Mouse (Mus musculus) neutrophil, adult 5-6 weeks (primary cell): ENCODE measurements around the gene Plaur. TPM values are rescaled to one million over a fixed set of nuclear protein-coding genes. Genes with fewer than 3 reads are reported as not detected.
A peak's percentile ranks its signal among the peaks of the same experiment; 100 is the strongest.

Source experiments
- ATAC-seq: fragments of 151-379, 151-347 bp; 2 replicates; pipeline ENCODE4 v1.8.0; 2017; ENCODE audit warnings: mild to moderate bottlenecking, moderate TSS enrichment; ENCODE audit not compliant: insufficient number of reproducible peaks, poor library complexity, low FRiP score, severe bottlenecking; ENCODE audit errors: extremely low read depth
- total RNA-seq: library from RNA; stranded (forward); fragments of 200-1000 nt; gene quantifications from 2 replicates; pipeline ENCODE4 v1.2.3, GENCODE M21; 2017

Gene Plaur
- total RNA-seq, 1 experiment from 2014 or later = 209 TPM

DNA sequence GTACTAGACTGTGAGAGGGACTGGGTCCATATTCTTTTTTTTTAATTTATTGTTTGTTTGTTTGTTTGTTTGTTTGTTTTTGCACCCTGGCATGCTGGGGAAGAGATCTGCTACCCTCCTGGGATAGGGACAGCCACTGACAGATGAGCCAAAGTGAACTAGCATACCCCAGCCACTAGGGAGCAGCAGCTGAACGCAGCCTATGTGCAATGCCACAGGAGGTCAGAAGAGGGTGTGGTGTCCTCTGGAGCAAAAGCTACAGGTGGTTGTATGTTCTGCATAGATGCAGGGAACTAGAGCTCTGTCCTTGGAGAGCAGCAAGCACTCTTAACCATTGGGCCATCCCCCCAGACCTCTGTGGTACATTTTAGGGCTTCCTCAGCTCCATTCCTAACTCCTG lies 20.5 kb upstream of the Plaur start:
- ATAC-seq = peak; percentile 87

- ATAC-seq = peak; percentile 55
Observed at GRCm38 (mm10) chr7:24442313-24442712, 20.0 kb upstream of the Plaur start.

DNA sequence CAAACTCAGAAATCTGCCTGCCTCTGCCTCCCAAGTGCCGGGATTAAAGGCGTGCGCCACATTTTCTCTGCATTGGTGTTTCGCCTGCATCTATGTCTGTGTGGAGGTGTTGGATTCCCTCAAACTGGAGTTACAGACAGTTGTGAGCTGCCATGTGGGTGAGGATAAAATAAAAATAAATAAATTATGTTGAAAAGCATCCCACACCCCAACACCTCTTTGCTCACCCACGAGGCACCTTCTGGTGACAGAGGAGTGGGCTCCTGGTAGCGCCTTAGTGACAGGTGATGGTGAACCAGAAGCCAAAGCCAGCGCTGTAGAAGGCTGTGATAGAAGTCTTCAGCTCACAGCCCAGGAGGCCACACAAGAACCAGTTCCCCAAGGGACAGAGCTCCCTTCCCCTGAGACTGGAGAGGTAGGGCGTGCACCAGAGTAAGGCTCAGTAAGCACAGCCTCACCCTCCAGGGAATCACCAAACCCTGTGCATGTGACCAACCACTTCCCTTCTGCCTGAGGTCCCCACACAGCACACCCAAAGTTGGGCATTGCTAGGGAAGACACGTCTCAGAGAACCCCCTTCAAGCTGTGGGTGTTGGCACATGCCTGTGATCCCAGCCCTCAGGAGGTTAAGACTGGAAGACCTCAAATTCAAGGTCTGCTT lies 16.9 kb upstream of the Plaur start:
- ATAC-seq = peak; percentile 73

GRCm38 (mm10) chr7:24446697-24447340 lies 15.5 kb upstream of the Plaur start:
- ATAC-seq = no peak

- no peak for ATAC-seq
Observed at GRCm38 (mm10) chr7:24448782-24449517, 13.3 kb upstream of the Plaur start.

GRCm38 (mm10) chr7:24450585-24451017 lies 11.7 kb upstream of the Plaur start:
- peak; percentile 45 for ATAC-seq

GRCm38 (mm10) chr7:24451855-24452311 lies 10.4 kb upstream of the Plaur start, which contains the start of gene Irgc1:
Gene Irgc1 (minus strand): TSS chr7:24452297.
- ATAC-seq = peak; percentile 79

DNA sequence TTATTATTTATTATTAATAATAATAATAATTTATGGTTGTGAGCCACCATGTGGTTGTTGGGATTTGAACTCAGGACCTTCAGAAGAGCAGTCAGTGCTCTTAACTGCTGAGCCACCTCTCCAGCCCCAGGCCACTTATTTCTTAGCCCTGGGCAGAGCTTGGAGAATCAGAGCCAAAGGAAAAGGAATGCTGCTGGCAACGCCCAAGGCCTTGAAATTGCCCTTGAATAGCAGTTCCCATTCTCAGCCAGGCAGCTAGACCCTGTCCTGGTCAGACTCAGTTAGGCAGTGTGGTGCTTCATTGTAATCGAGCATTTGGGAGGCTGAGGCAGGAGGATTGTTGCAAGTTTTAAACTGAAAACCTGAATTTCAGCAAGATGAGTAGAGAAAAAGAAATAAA lies 8.1 kb upstream of the Plaur start:
- ATAC-seq = no peak

GRCm38 (mm10) chr7:24455726-24456125 lies 6.6 kb upstream of the Plaur start:
- ATAC-seq = no peak

DNA sequence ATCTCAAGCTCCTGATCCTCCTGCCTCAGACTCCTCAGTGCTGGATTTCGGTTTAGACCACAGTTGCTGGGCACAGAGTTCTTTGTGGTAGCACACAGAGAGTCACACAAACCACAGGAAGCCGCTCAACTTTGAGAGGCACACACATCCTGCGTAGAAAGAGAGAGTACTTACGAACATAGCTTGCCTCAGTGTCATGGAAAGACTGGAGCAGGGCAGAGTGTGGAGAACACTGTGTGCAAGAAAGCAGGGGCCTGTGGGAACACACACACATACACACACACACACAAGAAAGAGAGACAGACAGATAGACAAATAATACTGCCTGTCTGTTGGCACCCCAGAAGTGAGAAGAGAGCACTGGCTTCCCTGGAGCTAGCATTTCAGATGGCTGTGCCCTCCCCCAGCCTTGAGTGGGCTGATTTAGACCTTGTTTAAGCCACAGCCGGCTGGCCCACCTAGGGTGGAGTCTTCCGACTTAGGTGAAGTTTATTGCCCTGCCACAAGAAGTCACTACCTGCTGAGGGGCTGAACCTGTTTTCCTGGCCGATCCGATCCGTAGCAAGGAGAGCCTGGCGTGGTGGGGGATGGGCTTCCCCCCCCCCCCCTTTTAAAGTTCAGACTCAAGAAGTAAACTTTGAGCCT lies 4.4 kb upstream of the Plaur start:
- peak; percentile 68 for ATAC-seq

GRCm38 (mm10) chr7:24459440-24459839 lies 2.8 kb upstream of the Plaur start:
- no peak for ATAC-seq

DNA sequence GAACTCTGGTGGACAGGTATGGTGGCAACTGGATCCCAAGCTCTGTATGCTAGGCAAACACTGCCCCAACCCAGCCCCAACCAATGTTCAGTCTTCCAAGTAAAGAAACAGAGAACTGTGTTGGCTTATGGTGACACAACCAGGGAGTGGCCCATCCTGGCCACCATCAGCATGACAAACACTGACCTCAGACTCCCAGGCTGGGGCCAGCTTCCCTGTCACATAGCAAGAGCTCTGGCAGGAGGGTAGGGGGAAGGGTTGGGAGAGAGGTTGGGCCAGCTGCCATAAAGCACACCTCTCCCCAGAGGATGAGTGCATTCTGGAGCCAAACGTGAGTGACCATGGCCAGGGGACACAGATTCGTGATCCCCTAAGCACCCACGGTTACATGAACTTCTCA lies 2.4 kb upstream of the Plaur start:
- ATAC-seq = peak; percentile 21; the same call in 1 of the 2 replicates

DNA sequence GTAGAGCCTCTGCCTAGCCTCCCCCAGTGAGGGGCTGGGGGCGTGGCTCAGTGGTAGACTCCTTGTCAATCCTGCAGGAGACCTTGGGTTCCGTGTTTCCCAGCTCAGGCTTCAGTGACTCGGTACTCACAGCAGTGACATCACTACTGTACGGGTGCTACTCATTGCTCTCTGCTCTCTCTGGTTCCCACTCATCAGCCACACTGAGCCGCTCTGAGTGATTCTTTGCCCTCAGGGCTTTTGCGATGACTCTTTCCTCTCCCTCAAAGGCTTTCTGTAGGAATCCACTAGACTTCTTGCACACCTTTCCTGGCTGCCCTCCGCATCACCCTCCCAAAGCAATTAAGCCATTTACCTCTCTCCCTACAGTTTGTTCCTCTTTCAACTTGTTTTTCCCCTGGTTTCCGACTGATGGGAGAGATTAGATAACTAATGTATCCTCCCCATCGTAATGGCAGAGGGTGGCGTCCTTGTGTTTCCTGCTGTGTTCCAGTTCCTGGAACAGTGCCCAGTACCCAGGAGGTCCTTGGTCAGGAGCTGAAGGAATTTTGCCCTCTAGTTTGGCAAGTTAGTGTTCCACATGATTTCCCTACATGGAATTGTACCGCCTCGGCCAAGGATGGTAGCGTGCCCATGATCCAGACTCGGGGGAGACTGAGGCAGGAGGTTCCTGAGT lies 770 bp upstream of the Plaur start:
- ATAC-seq = no peak

GRCm38 (mm10) chr7:24466835-24467234 lies 4.6 kb downstream of the Plaur start:
- no peak for ATAC-seq

- no peak for ATAC-seq
Observed at GRCm38 (mm10) chr7:24467886-24468285, 5.6 kb downstream of the Plaur start.

GRCm38 (mm10) chr7:24469126-24469525 lies 6.8 kb downstream of the Plaur start:
- ATAC-seq = no peak

- ATAC-seq = no peak
Observed at GRCm38 (mm10) chr7:24470356-24470755, 8.1 kb downstream of the Plaur start.

GRCm38 (mm10) chr7:24472442-24472841 lies 10.2 kb downstream of the Plaur start:
- no peak for ATAC-seq

- ATAC-seq = peak; percentile 18; the same call in 1 of the 2 replicates
Observed at GRCm38 (mm10) chr7:24472937-24473336, 10.7 kb downstream of the Plaur start.
